Mouse (Mus musculus) adrenal gland, adult (tissue): ENCODE measurements at regions not wholly inside any gene's neighbourhood (a gene's known extent, or its start where the extent isn't known, plus 50 kb on each side); places are given as distances from the start of the nearest gene placed in this dataset.

Experiments used
- DNase-seq, 2 experiments: peaks; one replicate each; pipeline ENCODE4 v3.0.0; 2022 to 2023; ENCODE audit warnings: low spot score in 1 of 2; ENCODE audit not compliant: inconsistent age in 2 of 2

GRCm38 (mm10) chr6:67152845-67153468, 85.0 kb upstream of the Serbp1 start:
- DNase-seq = peak in 1 of 2 experiments; percentile 38

DNA sequence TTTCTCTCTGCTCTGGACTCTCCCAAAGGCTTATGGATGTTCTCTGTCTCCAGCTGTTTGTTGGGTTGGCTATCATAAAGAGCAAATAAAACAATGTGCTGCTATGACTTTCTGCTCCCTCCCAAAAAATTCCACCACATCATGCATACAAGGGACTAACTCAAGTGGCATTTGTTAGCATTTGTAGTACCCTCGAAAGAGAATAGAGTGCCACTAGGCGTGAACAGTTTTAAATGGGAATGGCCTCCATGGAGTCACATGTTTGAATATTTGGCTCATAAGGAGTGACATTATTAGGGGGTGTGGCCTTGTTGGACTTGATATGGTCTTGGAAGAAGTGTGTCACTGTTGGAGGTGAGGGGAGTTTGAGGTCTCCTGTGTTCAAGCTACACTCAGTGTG, 86.5 kb upstream of the Serbp1 start:
- DNase-seq = no peak

GRCm38 (mm10) chr6:67149425-67149824, 88.6 kb upstream of the Serbp1 start:
- peak in 1 of 2 experiments; percentile 44 for DNase-seq

- DNase-seq = no peak
These were observed 91.3 kb upstream of the Serbp1 start for GRCm38 (mm10) chr6:67146708-67147107.

DNA sequence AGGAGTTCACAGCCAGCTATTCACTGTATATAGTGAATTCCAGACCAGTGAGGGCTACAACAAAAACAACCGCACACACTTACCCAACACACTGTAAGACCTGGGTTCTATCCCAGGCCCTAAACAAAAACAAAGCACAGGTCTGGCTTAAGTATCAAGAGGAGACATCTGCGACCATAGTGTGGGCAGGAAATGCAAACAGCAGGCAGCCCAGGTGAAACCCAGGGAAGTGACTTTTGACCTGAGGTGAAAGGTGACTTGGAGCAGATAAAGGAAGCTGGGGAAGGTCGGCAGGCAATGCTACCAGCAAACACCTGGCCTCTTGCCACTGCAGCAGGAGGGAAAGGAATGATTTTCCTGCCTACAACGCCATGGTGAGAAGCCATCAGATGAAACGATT, 92.0 kb upstream of the Serbp1 start:
- DNase-seq = no peak

- no peak for DNase-seq
These were observed 92.8 kb upstream of the Serbp1 start for GRCm38 (mm10) chr6:67144946-67145716.

- DNase-seq = peak; percentile 68 to 89
These were observed 95.8 kb upstream of the Serbp1 start for GRCm38 (mm10) chr6:67142179-67142578.

DNA sequence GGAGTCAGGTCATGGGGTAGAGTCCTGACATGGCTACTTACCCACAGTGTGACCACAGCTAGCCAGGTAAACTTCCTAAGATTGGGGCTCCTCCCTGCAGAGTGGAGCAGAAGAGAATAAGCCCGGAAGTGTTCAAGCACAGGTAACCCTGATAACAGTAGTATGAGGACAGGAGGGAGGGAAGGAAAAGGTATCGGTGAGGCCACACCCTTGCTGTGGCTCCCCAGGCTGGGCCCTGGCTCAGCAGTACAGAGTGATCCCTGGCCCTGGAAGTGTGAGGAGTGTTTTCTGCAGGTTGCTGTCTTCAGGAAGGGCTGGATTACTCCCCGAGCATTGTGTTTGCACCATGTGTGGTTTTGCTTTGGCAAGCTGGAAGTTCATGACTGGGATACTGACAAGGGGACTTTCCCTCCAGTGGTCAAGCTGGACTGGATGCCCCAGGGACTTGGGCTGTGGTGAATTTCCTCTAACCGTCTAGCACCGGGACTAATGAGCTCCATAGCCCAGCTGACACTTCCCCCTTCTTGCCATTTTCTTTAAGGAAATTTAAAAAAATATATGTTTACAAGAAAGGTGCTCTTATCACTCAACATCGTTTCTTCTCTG, 97.2 kb upstream of the Serbp1 start:
- DNase-seq = no peak

DNA sequence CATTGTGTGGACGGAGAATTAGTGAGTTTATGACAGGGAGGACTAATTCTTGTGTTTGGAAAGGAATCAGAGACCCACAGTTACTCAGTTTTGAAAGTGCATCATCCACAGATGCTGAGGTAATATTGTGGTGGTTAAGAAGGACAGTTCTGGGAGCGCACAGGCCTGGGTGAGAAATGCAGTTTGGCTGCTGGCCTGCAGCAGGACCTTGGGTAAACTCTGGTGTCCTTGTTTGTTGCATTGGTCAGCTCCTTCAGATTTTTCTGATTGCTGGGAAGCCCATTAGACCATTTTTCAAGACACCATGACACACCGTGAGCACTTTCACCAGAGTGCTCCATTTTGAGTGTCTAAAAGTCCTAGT, 99.0 kb upstream of the Serbp1 start:
- peak; percentile 72 to 87 for DNase-seq

GRCm38 (mm10) chr6:67138302-67139011, 99.5 kb upstream of the Serbp1 start:
- DNase-seq = peak; percentile 70 to 77

GRCm38 (mm10) chr6:67137482-67137881, 100.2 kb upstream of the Gadd45a start:
- no peak for DNase-seq

DNA sequence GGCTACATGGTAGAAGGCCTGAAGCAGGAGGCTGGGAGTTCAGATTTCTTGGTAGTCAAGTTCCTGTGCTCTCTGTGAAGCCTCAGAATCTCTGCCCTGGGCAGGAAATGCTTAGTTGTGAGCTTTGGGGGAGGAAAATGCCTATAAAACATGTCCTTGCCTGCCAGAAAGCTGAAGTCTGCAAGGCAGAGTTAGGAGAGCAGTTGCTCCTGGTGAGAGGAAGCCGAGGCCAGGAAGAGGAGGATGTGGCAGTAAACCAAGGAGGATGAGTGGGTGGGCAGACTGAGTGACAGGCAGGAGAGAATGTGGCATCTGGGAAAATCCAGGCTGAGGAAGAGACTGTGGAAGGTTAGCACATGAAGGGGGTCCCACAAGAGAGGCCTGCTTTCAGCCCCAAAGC, 97.7 kb upstream of the Gadd45a start:
- DNase-seq = peak in 1 of 2 experiments; percentile 22

DNA sequence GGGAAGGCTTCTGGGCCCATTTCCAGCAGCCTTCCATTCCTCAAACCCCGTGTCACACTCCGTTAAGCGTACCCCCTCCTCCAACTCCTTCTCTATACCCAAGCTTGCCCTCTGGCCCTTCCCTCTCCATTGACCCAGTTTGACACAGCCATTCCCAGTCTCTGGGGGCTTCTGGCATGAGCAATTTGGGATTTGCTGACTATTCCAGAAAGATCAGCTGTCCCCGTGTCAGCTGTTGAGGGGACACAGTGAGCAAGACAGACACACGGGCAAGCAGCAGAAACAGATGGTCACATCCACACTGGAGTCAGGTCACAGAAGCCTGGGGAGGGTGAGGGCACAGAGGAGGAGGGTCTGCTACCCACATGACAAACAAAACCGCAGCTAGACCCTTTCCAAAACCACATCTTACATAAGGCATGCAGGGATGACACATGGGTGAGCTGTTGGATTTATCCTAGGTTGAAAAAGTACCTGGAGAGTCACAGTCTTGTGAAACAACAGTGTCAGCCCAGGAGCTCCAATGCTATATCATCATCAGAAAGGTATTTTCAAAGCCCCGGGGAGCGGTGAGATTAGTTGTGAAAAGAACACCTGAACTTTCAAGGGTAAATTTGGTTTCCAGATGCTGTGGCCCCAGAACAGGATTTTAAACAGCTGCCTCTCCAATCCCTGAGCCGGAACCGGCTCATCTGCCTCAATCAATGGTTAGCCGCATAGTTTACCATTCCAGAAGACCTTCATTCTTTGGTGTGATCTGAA, 93.5 kb upstream of the Gadd45a start:
- no peak for DNase-seq

- no peak for DNase-seq
These were observed 92.4 kb upstream of the Gadd45a start for GRCm38 (mm10) chr6:67129626-67130025.

- DNase-seq = peak in 1 of 2 experiments; percentile 39
These were observed 91.5 kb upstream of the Gadd45a start for GRCm38 (mm10) chr6:67128503-67129463.

DNA sequence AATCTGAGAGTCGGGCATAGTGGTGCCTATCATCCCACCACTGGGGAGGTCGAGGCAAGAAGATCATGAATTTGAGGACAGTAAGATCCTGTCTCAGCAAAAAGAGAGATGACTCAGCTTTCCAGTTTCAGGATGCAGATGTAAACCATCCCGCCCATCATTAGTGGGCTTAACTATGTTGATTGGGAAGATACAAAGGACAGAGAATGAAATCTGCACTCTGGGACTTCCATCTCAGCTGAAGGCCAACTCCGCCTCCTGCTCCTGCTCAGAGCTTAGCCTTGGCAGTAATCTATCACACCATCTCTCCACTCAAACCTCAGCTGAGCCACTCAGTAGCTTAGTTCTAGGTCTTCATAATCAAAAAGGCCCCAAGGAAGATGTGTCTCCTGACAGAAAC, 90.5 kb upstream of the Gadd45a start:
- DNase-seq = peak; percentile 38 to 70

- DNase-seq = no peak
These were observed 88.6 kb upstream of the Gadd45a start for GRCm38 (mm10) chr6:67125715-67126312.

DNA sequence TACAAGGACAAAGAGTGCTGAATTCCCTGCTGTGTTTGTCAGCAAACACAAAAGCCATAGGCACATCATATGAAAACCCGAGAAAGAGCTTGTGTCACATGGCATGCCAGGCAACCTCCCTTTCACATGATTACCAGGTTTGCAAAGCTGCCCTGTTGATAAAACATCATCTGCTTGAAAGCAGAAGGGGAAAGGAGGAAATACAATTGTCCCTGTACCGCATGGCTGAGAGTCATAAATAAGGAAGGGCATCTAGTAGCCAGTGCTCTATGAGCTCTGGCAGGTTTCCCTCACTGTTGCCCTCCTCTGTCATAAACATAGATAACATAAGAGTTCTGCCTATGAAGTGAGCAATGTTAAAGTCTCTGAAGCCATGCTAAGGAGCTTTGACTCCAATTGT, 86.8 kb upstream of the Gadd45a start:
- DNase-seq = no peak

- DNase-seq = no peak
These were observed 85.8 kb upstream of the Gadd45a start for GRCm38 (mm10) chr6:67123071-67123470.
